Mouse (Mus musculus): ENCODE results near the gene Ptprh.
"Not testable (repeated sequence)": the region's sequence is repeated elsewhere in the genome, so short reads cannot be mapped to it uniquely, and the experiment has no call there.

Gene Ptprh

DNA sequence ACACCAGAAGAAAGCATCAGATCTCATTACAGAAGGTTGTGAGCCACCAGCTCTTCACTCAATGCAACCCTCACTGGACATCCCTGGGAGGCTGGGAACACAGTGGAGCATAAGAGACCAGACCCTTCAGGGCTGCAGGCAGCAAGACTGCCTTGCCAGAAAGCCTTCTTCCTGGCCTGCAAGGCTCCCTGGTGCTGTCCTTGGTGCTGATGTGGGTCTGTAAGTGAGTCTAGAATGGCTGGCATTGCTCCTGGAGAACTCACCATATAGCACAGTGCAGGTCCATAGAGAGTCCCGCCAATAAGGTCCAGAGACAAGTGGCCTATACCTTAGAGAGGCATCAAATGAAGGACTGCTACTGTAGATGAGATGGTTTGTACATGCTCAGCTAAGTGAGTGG, 16.1 kb upstream of the Ptprh start:
- CTCF ChIA-PET, result interaction anchor here in 1 of 4 experiments (0.6 kb wide), 1 partner anchor 59 kb away, joined by 4 read pairs; no protein-coding TSS in a partner anchor
- POLR2A ChIA-PET, result interaction anchor here in 3 of 4 experiments (0.6 to 1.4 kb wide), 4 partner anchors 173 to 247 kb away, joined by 3 to 4 read pairs (median 3); partner anchors contain the start of genes Rpl28 (in 1 of the 3) and Ube2s (in 1 of the 3)

DNA sequence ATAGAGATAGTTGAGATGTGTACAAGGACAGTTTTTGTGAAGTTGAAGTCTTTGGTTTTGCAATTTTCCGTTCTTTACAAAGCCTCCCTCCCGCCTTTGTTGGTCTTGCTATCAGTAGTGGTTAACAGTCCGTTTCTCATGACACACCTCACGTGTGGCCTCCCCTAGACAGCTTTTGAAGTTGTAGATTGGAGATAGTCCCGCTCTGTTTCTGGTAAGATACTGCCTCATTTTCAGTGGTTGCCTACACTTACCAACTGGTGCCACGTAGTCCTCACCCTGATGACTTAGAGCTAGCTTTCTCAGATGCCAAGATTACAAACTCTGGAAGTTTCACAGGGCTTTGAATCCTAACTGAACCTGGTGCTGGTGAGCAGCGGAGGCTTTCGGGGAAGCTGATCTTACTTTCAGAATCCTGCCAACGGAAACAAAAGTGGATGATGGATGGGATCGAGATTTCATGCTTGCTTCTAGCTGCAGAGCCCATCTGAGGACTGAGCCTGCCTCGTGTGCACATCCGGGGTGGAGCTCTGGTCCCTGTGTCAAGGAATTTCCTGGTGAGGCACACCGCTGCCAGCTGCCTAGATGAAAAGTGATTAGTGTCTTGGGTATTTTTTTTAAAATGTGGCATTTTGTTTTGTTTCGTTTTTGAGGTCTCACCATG, 10.0 kb upstream of the Ptprh start:
- ChIA-PET POLR2A (interaction anchor here in 3 of 4 experiments (0.5 to 1.1 kb wide), 7 partner anchors 112 to 394 kb away, joined by 3 to 7 read pairs (median 3); partner anchors contain the start of genes Ube2s (in 2 of the 3), Ppp1r12c (in 1 of the 3) and Ssc5d (in 1 of the 3)), CTCF (interaction anchor here in 3 of 4 experiments (0.6 to 1.1 kb wide), 3 partner anchors 10 to 291 kb away, joined by 3 to 5 read pairs (median 3); no protein-coding TSS in a partner anchor)

DNA sequence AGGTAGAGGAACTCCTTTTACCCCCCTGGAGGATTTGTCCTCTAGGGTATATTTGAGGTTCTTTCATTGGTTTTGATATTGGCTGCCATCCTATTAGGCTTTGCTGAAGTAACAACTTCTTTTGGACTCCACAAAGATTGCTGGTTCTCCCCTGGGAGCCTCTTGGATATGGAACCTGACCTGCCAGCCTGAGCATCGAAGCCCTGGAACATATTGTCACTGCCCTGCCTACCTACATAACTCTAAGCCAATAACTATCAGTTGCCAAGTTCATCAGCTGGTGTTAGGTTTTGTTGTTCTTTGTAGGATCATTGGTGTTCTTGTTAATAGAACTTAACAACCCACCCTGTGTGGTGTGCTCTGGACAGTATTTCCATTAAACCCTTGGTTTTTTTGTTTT, 9.1 kb upstream of the Ptprh start:
- CTCF ChIA-PET, result interaction anchor here in 1 of 4 experiments (0.6 kb wide), 1 partner anchor 69 kb away, joined by 3 read pairs; no protein-coding TSS in a partner anchor
- POLR2A ChIA-PET, result interaction anchor here in 2 of 4 experiments (1.2 to 2.0 kb wide), 3 partner anchors 140 to 180 kb away, joined by 5 to 6 read pairs (median 5); partner anchors contain the start of genes Rpl28 (in 2 of the 2) and Cox6b2 (in 1 of the 2)

DNA sequence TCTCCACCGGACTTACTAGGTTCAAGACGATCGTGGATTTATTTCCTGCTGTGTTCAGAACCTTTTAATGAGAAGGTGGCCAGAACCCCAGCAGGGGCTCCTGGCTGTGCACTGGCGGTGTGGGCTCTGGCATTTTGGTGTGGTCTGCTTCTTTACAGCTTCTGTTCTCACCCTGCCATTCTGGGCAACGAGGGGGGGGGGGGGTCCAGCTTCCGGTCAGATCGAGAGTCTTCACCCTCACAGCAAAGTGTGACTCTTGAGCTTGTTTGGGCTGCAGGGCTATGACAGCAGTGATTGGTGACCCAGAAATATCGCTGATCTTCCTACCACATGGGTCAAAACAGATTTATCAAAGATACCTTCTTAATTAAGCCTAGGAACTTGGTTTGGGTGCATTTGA, 8.5 kb upstream of the Ptprh start:
- ChIA-PET CTCF (interaction anchor here in 3 of 4 experiments (0.6 to 1.3 kb wide), 5 partner anchors 11 to 69 kb away, joined by 3 to 12 read pairs (median 4); partner anchors contain the start of gene Ppp6r1 (in 1 of the 3)), POLR2A (interaction anchor here in 3 of 4 experiments (0.7 to 2.0 kb wide), 11 partner anchors 12 to 200 kb away, joined by 3 to 8 read pairs (median 5); partner anchors contain the start of genes Rpl28 (in 2 of the 3), Ube2s (in 2 of the 3) and Cox6b2 (in 1 of the 3))

DNA sequence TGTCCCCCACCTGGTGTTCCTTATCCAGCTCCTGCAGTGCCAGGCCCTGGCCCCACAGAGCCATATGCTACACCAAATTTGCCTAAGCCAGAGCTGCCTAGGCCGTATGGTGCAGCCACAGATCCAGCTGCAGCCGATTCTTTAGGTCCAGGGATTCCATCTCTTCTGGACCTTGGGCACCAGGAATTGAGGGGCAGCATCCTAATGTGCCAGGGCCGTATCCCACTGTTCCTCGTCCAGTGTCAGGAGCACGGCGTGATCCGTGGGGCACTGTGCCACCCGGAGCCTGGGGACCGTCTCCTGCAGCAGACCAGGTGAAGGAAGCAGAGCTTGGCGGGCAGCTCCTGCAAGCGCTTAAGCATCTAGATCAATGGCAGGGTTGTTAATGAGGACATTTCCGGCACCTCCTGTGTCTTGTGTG, 8.1 kb upstream of the Ptprh start:
- POLR2A ChIA-PET, result interaction anchor here in 3 of 4 experiments (0.7 to 2.0 kb wide), 12 partner anchors 12 to 201 kb away, joined by 3 to 8 read pairs (median 4); partner anchors contain the start of genes Rpl28 (in 2 of the 3), Ube2s (in 2 of the 3) and Cox6b2 (in 1 of the 3)

DNA sequence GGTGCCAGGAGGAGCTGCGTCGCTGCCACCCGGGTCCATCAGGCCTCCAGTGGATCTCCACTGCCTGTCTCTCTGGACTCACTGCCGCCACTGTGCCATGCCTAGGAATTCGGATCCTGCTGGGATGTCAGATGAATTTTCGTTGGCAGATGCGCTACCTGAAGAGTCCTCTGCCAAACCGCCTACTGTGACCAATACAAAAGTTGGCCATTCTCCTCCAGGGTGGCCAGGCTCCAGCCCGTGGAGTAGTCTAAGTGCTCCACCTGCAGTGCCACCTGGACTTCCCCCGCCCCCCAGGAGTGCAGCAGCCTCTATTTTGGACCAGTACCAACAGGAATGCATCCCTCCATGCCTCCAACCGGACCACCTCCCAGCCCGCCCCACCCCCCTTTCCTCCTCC, 7.7 kb upstream of the Ptprh start:
- ChIA-PET POLR2A (interaction anchor here in 2 of 4 experiments (0.9 to 2.0 kb wide), 11 partner anchors 12 to 201 kb away, joined by 3 to 8 read pairs (median 5); partner anchors contain the start of genes Rpl28 (in 2 of the 2), Ube2s (in 2 of the 2) and Cox6b2 (in 1 of the 2)), CTCF (interaction anchor here in 2 of 4 experiments (0.7 to 1.3 kb wide), 4 partner anchors 12 to 68 kb away, joined by 3 to 12 read pairs (median 4); partner anchors contain the start of gene Ppp6r1 (in 1 of the 2))

More for the DNA sequence above, 8.1 kb upstream of the Ptprh start:
- CTCF ChIA-PET, result interaction anchor here in 2 of 4 experiments (0.7 to 1.3 kb wide), 4 partner anchors 12 to 68 kb away, joined by 3 to 12 read pairs (median 4); partner anchors contain the start of gene Ppp6r1 (in 1 of the 2)

DNA sequence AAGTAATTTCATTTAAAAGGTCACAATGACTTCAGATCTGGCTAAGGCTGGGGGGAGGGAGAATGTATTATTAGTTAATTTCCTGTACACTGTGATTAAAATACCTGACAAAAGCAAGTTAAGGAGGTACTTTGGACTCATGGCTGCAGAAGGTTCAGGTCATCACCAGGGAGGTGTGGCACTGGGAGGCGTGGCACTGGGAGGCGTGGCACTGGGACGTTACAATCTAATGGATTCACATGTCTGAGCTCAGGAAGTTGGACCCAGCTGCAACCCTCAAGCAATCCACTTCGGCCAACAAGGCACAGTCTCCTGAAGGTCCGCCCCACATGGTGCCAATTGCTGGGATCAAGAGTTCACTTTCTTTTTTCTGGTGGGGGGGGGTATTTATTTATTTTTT, 4.2 kb upstream of the Ptprh start:
- POLR2A ChIA-PET, result no interaction called here
- CTCF ChIA-PET, result interaction anchor here in 1 of 4 experiments (0.6 kb wide), 1 partner anchor 326 kb away, joined by 5 read pairs; no protein-coding TSS in a partner anchor

DNA sequence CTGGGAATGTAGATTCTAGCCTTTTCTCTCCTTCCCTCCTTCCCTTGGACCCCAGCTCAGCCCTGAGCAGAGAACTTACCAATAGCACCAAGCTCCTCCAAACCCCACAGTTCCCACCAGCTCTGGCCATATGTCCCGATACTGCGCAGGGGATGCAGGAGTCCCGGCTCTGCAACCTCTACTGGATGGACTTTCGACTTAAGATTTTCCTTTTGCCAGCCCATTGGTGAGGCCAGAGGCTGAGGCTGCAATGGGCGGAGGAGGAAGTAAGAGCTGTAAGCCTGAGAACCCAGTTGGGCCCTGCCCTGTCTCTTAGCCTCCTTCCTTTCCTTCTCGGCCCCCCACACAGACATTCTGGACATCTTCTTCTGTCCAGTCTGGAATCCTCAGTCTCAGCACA, 872 bp downstream of the Ptprh start:
- CTCF ChIA-PET, result interaction anchor here in 2 of 4 experiments (0.6 kb wide), 2 partner anchors 41 to 45 kb away, joined by 3 read pairs; no protein-coding TSS in a partner anchor
- POLR2A ChIA-PET, result interaction anchor here in 1 of 4 experiments (1.4 kb wide), 1 partner anchor 325 kb away, joined by 3 read pairs; no protein-coding TSS in a partner anchor

DNA sequence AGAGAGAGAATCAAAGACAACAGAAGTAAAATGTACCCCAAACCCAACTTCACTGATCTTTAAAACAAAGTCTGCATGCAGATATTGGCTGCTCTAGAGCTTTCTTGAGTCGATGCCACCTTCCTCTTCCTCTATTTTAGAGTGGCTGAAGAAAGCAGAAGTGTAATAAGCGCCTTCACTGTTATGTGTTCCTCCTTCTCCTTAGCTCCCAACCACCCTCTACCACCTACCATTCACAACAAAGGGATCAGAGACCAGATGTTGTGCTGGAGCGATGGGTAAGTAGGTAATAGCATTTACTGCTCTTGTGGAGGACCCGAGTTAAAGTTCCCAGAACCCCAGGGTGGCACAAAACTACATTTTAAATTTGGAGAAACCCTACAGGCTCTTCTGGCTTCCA, 6.8 kb downstream of the Ptprh start:
- CTCF ChIA-PET, result interaction anchor here in 1 of 4 experiments (0.7 kb wide), 1 partner anchor 70 kb away, joined by 4 read pairs; no protein-coding TSS in a partner anchor
- POLR2A ChIA-PET, result not testable (repeated sequence)

DNA sequence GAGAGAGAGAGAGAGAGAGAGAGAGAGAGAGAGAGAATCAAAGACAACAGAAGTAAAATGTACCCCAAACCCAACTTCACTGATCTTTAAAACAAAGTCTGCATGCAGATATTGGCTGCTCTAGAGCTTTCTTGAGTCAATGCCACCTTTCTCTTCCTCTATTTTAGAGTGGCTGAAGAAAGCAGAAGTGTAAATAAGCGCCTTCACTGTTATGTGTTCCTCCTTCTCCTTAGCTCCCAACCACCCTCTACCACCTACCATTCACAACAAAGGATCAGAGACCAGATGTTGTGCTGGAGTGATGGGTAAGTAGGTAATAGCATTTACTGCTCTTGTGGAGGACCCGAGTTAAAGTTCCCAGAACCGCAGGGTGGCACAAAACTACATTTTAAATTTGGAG, 22.4 kb downstream of the Ptprh start:
- CTCF ChIA-PET, POLR2A ChIA-PET: not testable (repeated sequence)

DNA sequence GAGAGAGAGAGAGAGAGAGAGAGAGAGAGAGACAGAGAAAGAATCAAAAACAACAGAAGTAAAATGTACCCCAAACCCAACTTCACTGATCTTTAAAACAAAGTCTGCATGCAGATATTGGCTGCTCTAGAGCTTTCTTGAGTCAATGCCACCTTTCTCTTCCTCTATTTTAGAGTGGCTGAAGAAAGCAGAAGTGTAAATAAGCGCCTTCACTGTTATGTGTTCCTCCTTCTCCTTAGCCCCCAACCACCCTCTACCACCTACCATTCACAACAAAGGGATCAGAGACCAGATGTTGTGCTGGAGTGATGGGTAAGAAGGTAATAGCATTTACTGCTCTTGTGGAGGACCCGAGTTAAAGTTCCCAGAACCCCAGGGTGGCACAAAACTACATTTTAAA, 31.5 kb downstream of the Ptprh start:
- CTCF ChIA-PET, POLR2A ChIA-PET: not testable (repeated sequence)

DNA sequence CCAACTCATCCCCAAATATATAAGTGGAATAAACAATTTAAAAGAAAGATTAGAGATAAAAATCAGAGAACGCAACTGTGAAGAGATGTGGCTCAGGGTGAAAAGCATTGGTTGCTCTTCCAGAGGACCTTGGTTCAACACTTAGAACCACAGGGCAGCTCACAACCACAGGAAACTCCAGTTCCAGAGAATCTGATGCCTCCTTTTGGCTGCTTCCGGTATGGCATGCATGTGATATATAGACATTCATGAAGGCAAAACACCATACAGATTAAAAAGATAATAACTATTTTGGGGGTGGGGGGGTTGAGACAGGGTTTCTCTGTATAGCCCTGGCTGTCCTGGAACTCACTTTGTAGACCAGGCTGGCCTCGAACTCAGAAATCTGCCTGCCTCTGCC, 41.2 kb downstream of the Ptprh start:
- ChIA-PET CTCF (interaction anchor here in 3 of 4 experiments (0.6 to 1.5 kb wide), 10 partner anchors 19 to 447 kb away, joined by 3 to 16 read pairs (median 4); partner anchors contain the start of gene Tnni3 (in 1 of the 3)), POLR2A (interaction anchor here in 2 of 4 experiments (0.6 to 2.6 kb wide), 8 partner anchors 81 to 377 kb away, joined by 3 to 7 read pairs (median 3); partner anchors contain the start of gene Rpl28 (in 1 of the 2))

DNA sequence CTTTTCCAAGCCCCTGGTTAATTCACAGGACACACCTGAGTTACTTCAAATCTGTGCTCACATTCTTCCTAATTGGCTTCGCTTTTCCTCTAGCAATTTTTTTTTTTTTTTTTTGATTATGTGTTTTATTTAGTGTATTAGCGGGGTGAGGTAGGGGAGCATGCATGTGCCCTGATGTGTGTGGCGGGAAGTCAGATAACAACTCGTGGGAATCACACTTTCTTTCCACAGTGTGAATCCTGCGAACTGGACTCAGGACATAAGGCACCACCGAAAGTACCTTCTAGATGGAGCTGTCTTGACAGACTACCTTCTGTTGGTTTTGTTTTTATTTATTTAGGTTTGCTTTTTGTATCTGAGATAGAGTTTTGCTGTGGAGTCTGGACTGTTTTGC, 46.7 kb downstream of the Ptprh start:
- ChIA-PET POLR2A (interaction anchor here (0.7 to 1.8 kb wide), 10 partner anchors 43 to 392 kb away, joined by 3 to 8 read pairs (median 4); partner anchors contain the start of genes Rpl28 (in 1 of the 4) and Ube2s (in 1 of the 4)), CTCF (interaction anchor here (0.6 to 1.5 kb wide), 14 partner anchors 10 to 1294 kb away, joined by 3 to 10 read pairs (median 4); partner anchors contain the start of genes Ppp6r1 (in 1 of the 4), Sbk2 (in 1 of the 4) and Tmem150b (in 1 of the 4))

DNA sequence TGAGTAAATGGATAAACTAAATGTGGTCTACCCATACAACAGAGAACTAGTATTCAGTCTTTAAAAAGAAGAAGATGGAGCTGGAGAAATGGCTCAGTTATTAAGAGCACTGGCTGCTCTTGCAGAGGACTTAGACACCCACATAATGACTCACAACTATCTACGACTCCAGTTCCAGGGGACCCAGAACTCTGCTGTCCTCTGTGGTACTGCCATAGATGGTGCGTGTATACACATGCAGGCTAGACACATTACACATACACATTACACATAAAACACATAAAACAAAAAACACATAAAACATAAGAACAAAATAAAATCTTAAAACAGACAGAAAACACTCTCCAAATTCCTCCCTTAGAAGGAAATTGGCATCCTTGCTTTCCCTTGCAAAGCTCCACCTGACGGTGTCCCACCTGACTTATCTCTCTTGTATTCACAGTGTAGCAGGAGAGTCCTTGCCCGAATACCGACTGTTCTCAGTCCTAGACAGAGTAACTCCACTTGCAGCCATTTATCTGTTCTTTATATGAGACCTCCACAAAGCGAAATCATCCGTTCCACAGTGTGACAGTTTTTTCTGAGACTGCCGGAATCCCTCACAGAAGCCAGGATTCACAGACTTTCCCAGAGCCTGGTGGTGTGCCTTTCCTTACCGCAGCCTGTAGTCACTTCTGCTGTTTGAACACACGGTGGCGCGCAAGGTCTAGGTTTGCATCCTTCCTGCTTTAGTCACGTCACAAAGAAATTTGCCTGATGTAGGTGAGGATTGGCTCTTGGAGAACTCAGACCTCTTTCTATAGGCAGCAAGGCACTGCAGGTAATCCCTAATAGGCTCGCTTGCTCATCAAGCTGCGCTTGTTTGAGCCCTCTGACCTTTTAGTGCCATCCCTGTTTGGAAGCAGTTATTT, 47.3 kb downstream of the Ptprh start:
- CTCF ChIA-PET, result interaction anchor here (0.6 to 1.5 kb wide), 17 partner anchors 9 to 408 kb away, joined by 3 to 10 read pairs (median 4); partner anchors contain the start of genes Ppp6r1 (in 1 of the 4), Sbk2 (in 1 of the 4) and Tmem150b (in 1 of the 4)

DNA sequence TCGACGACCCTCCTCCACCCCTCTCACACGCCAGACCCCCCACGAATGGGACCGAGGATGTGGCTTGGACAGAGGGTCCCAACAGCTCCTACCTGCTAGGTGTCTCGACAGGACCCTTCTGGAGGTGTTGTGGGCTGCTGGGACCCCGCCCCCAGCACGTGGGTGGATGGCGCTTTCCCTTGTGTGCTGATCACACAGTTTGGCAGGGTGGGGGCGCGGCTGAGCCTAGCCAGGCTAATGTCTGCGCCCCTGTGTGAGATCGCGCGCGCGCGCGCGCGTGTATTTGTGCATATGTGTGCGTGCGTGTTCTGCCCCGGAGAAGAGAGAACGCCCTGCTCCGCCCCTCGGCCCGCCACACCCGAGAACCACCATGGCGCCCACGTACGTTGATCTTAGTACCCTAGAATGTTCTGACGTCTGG, 56.6 kb downstream of the Ptprh start, which contains the start of gene Syt5:
Gene Syt5 (minus strand): TSS at position 321 of the 421 bp plus-strand sequence.
- ChIA-PET CTCF (interaction anchor here (0.6 to 0.7 kb wide), 5 partner anchors 9 to 426 kb away, joined by 3 to 5 read pairs (median 3); no protein-coding TSS in a partner anchor), POLR2A (interaction anchor here in 3 of 4 experiments (0.6 to 0.7 kb wide), 4 partner anchors 9 to 467 kb away, joined by 3 to 6 read pairs (median 3); partner anchors contain the start of genes Fiz1 (in 1 of the 3) and Zfp524 (in 1 of the 3))

More for the DNA sequence above, 47.3 kb downstream of the Ptprh start:
- POLR2A ChIA-PET, result interaction anchor here (0.6 to 1.8 kb wide), 17 partner anchors 9 to 346 kb away, joined by 3 to 8 read pairs (median 3); partner anchors contain the start of genes Ube2s (in 2 of the 4), Rpl28 (in 1 of the 4) and Syt5 (in 1 of the 4)

DNA sequence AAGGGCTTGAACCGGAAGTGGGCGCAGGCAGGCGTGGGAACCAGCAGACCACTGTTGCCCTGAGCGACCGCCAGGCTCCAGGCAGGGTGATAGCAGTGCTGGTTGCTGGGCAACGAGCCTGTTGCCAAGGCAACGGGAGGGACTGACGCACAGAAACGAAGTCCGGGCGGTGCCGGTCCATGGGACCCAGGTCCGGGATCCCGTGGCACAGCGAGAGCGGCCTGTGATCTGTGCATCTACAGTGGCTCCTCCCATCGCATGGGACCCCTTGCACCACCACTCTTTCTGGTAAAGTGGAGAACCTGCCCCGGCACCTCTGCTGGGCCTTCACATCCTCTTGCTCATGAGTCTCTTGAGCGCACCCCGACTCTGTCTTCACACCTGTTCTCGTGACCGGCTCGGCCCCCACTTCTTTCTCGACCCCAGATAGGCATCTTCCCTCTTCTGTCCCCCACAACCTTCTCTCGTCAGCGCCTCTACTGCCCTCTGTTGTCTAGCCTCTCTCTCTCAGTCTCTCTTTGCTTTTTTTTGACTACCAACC, 57.2 kb downstream of the Ptprh start:
- ChIA-PET POLR2A (interaction anchor here in 1 of 4 experiments (0.6 kb wide), 1 partner anchor 231 kb away, joined by 3 read pairs; no protein-coding TSS in a partner anchor), CTCF (interaction anchor here in 2 of 4 experiments (0.6 to 0.7 kb wide), 2 partner anchors 10 to 426 kb away, joined by 4 to 5 read pairs; no protein-coding TSS in a partner anchor)

All from embryonic stem cell, embryonic (primary cell).